Mouse (Mus musculus): ENCODE data around the gene Rap1gds1.

Rap1gds1 gene

DNA sequence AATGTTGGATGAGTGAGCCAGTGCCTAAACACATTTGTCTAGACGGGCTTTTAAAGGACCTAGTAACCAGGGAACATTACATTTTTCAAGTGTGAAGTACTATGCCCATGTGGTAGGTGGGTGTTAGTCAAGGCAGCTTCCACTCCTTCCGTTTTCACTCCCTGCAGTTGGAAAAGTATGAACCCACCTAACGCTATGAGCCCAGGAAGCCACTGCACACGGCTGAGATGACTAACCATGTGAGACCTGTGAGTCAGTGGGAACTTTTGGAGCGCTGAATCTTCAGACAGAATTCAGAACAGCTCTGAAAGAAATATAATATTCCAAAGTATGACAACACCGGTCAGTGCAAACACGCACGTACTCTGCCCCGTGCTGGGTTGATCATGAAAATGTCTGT lies 125.9 kb downstream of the Rap1gds1 start:
- no peak for DNase-seq (ENCODE audit: extremely low read depth, low read depth, low spot score)

- DNase-seq (ENCODE audit: extremely low read depth, low read depth, low spot score): no peak
Measured at GRCm38 (mm10) chr3:138945516-138945915, 129.5 kb downstream of the Rap1gds1 start.

DNA sequence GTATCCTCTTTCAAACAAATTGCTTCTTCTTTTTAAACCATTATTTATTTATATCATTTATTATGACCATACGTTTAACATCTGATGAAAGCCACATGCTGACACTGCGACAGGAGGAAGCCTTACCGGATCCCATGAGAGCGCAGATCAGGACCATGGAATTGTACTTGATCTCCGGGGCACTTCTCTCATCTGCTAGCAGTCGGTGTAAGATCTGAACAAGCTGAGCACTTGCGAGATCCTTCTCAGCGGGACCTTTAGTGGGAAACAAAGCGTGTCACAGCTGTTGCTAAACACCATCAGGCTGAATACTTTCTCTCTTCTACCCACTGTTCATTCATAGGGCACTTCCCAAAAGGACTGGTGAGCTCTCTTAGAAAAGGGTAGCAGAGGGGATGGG lies 133.4 kb downstream of the Rap1gds1 start:
- no peak for DNase-seq (ENCODE audit: extremely low read depth, low read depth, low spot score)

DNA sequence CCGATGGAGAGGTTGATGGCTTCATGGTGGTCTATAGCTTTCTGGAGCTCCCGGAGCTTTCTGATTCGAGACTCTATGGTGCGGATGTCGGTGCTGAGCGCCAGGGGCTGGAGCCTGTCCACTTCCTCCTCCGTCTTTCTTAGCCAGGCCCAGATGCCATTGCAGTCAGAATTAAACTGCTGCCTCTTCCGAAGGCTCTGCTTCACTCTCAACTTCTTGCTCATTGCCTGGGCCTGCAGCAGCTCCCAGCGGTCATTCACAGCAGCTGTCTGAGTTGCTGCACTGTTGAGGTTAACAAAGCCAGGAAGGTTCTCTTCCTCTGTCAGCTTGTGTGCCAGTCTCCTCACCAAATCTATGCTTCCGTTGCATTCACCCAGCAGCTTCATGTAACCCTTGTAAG lies 137.8 kb downstream of the Rap1gds1 start:
- DNase-seq (ENCODE audit: extremely low read depth, low read depth, low spot score): no peak

DNA sequence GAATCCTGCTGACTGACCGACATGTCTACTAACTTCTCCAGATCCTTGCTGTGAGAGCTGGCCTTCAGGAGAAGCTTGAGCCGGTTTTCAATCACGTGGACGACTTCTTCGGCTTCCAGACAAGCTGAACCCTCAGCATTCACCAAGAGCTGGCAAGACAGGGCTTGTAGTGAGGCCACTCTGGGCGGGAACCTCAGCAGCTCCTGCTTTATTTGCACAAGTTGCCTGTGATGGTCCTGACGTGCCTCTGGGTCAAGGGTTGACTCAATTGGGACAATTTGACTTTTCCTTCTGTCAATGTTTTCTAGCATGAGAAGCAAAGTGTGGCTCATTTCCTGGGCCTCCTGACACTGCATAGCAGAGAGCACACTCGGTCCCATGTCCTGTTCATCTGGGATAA lies 138.2 kb downstream of the Rap1gds1 start:
- DNase-seq (ENCODE audit: extremely low read depth, low read depth, low spot score): no peak

GRCm38 (mm10) chr3:138927437-138927836 lies 147.6 kb downstream of the Rap1gds1 start:
- peak; percentile 86 for DNase-seq (ENCODE audit: extremely low read depth, low read depth, low spot score)

DNA sequence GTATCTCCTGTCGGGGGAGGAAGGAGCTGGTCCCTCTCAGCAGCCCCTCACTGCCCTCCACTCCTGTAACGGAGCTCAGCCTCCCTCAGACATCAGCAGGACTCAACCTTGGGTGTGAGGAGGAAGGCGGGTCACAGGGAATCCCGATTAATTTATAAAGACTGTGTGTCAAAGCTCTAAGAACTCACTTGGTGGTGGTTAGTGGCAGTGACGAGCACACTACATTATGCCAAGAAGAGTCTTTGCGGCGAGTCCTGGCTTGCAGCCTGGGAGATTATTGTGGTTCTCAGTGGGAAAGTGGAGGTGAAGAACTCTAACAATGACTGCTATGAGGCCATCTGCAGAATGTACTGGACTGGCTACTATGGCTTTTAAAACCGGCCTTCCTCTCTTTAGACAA lies 148.8 kb downstream of the Rap1gds1 start:
- no peak for DNase-seq (ENCODE audit: extremely low read depth, low read depth, low spot score)

GRCm38 (mm10) chr3:138918241-138918640 lies 156.8 kb downstream of the Rap1gds1 start:
- no peak for DNase-seq (ENCODE audit: extremely low read depth, low read depth, low spot score)

GRCm38 (mm10) chr3:138917016-138917415 lies 158.0 kb downstream of the Rap1gds1 start:
- no peak for DNase-seq (ENCODE audit: extremely low read depth, low read depth, low spot score)

DNA sequence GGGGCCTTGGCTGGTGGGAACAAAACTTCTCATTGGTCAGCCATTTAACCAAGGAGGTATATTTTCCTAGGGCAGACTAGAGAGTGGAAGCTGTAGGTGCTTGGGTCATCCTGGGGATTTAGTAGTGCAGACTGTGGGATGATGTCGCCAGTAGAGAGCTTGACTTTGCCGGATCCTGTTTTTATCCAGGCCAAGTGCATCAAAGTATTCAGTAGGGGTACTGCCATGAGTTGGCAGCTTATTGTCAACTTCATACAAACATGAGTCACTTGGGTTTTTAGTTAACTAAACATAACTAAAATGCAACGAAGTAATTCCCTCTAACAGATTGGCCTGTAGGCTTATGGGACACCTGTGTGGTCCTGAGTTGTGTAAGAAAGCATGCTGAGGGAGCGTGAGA lies 158.4 kb downstream of the Rap1gds1 start:
- no peak for DNase-seq (ENCODE audit: extremely low read depth, low read depth, low spot score)

GRCm38 (mm10) chr3:138914626-138915288 lies 160.2 kb downstream of the Rap1gds1 start:
- DNase-seq (ENCODE audit: extremely low read depth, low read depth, low spot score): no peak

- DNase-seq (ENCODE audit: extremely low read depth, low read depth, low spot score): no peak
Measured at GRCm38 (mm10) chr3:138912504-138912903, 162.5 kb downstream of the Rap1gds1 start.

DNA sequence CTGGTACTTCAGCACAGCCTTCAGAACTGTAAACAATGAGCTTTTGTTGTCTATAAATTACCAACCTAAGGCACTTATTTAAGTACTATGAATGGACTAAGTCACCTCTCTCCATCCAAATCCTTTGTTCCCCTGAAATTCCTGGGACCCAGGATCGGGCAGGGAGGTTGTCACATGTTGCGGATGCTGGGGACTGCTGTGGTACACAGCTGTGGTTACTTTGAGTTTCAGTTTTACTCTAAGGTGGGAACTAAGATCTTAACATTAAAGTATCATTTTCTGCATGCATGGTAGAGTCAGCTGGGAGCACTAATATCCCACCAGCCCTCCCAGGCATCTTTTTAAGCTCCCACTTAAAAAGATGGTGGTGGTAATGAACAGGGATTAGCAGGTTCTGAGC lies 165.7 kb downstream of the Rap1gds1 start:
- no peak for DNase-seq (ENCODE audit: extremely low read depth, low read depth, low spot score)

DNA sequence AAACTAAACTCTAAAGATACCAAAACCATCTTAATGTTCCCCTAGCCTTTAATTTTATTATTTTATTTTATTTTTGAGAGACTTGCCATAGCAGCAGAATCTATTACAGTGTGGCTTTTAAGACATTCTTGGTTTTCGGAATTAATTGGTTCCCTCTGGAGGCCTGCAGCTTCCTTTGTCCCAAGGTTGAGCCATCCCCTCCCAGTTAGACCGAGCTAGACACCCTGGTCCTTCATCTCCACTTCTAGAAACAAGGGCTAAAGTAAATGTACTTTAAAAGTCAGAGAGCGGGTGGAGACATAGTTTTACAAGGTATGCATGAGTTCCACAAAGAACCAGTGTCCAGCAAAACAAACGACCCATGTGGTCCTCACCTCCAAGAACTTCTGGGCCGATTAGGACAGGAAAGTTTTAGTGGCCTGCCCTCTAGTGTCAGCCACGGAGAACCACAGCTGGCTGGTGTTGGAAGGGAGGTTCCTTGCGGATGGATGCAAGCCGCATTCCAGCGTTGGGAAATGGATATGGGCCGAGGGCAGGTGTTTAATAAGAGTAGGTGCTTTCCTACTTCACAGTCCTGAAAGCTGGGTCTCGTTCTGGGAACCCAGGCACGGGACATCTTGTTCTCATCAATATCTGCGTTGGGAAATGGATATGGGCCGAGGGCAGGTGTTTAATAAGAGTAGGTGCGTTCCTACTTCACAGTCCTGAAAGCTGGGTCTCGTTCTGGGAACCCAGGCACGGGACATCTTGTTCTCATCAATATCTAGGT lies 168.7 kb downstream of the Rap1gds1 start:
- DNase-seq (ENCODE audit: extremely low read depth, low read depth, low spot score): peak; percentile 65

DNA sequence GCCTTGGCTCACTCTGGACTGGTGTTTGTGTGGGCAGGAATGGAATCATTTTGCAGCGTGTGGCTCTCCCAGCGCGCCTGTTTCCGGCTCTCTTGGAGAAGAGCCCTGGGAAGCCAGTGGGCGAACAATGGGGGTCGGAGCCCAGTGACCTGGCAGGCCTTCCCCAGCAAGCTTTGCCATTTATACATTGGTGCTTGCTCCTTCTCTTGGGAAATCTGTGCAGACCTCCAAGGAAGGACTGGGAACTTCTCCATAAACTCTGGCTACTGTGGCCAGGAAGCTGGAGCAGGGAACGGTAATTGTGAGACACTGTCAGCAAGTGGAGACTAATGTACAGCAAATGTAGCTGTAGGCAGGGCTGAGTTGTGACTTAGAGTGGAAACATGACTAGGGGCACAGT lies 169.3 kb downstream of the Rap1gds1 start:
- no peak for DNase-seq (ENCODE audit: extremely low read depth, low read depth, low spot score)

GRCm38 (mm10) chr3:138900571-138901141 lies 174.3 kb downstream of the Rap1gds1 start:
- no peak for DNase-seq (ENCODE audit: extremely low read depth, low read depth, low spot score)

- DNase-seq (ENCODE audit: extremely low read depth, low read depth, low spot score): no peak
Measured at GRCm38 (mm10) chr3:138898055-138898454, 176.9 kb downstream of the Rap1gds1 start.

- no peak for DNase-seq (ENCODE audit: extremely low read depth, low read depth, low spot score)
Measured at GRCm38 (mm10) chr3:138897500-138897899, 177.5 kb downstream of the Rap1gds1 start.

DNA sequence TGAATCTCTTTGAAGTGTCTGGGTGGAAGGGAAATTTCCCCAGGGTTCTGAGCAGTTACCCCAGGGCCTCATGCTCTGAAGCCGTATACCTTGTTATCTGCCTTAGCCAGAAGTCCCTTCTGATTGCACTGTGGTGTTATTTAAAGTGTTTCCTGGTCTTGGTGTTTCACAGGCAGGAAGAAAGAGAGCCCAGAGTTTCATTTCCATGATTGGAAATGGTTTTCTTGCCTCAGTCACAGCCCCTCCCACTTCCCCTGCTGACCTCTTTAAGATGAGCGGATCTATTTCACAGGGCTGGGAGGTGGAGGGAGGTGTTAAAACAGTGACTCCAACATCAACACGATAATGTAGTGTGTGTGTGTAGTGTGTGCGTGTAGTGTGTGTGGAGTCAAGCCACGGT lies 181.5 kb downstream of the Rap1gds1 start:
- no peak for DNase-seq (ENCODE audit: extremely low read depth, low read depth, low spot score)

- no peak for DNase-seq (ENCODE audit: extremely low read depth, low read depth, low spot score)
Measured at GRCm38 (mm10) chr3:138889769-138890295, 185.2 kb downstream of the Rap1gds1 start.

DNA sequence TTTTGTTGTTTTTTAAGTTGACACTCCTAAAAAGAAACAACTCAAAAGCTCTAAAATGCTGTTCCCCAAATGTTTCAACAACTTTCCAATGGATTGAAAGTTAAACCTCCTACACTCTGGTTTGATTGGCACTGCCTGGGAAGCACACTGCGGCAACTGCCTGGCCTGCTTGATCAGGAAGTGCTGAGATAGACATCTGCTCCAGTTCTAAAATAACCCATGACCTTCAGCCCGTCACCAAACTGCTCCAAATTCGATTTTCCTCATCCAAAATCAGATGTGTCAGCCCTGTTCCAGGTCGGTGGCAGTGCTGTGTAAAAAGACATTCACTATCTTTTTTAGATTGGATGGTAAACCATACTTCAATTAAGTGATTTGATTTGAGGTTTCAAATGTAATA lies 185.8 kb downstream of the Rap1gds1 start:
- no peak for DNase-seq (ENCODE audit: extremely low read depth, low read depth, low spot score)

DNA sequence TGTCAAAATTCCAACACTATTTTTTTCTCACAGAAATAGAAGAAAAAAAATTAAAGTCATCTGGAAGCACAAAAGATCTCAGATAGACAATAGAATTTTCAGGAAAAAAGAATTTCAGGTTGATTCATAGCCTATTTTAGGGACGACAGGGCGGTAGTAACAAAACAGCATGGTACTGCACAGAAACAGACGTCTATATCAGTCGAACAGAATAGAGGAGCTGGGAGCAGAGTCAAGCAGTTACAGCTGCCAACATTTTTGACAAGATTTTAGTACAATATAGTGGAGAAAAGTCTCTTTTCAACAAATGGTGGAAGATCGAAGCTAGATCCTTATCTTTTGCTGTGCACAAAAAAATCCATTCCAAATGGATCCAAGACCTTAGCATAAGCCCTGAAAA lies 188.9 kb downstream of the Rap1gds1 start:
- DNase-seq (ENCODE audit: extremely low read depth, low read depth, low spot score): no peak

All from fat pad, adult 2 months (tissue).